ENCODE assay signal across 15 mouse cellular contexts in genomic region chr8:44343401-44343800, GRCm38 (mm10).
"Had no signal": no experiment of that assay in that cellular context is flagged by ENCODE, and none has a peak within 500 bp of the region (broad histone marks: within the 10 kb centered on the region; RNA-seq: fewer than 3 reads in every experiment).

No protein-coding gene starts in this region.

- H3K4me3 ChIP-seq: limb, embryonic 15.5 days; liver, embryonic 15.5 days; megakaryocyte, embryonic 14.5 days; midbrain, embryonic 15.5 days; neural tube, embryonic 13.5 days; stomach, embryonic 15.5 days had no signal

- H3K27ac ChIP-seq: limb, embryonic 15.5 days; liver, embryonic 15.5 days; midbrain, embryonic 15.5 days; neural tube, embryonic 13.5 days; stomach, embryonic 15.5 days had no signal

- H3K9ac ChIP-seq: limb, embryonic 15.5 days; liver, embryonic 15.5 days; midbrain, embryonic 15.5 days; neural tube, embryonic 13.5 days; stomach, embryonic 15.5 days had no signal

- H3K9me3 ChIP-seq: limb, embryonic 15.5 days; liver, embryonic 15.5 days; megakaryocyte, embryonic 14.5 days; midbrain, embryonic 15.5 days; neural tube, embryonic 13.5 days; stomach, embryonic 15.5 days had no signal

- DNase-seq: kidney, adult 2 months; kidney, postnatal 36 days; layer of hippocampus, postnatal 36 days; right cerebral cortex, postnatal 25 days; spleen, adult 18-20 months; thymus, postnatal 25 days had no signal

- ATAC-seq: intestine, postnatal 0 days; midbrain, embryonic 15.5 days had no signal

- H3K36me3 ChIP-seq: limb, embryonic 15.5 days; liver, embryonic 15.5 days; midbrain, embryonic 15.5 days; neural tube, embryonic 13.5 days; stomach, embryonic 15.5 days had no signal

- H3K4me2 ChIP-seq: limb, embryonic 15.5 days; liver, embryonic 11.5 days; liver, embryonic 15.5 days; midbrain, embryonic 11.5 days; midbrain, embryonic 15.5 days; neural tube, embryonic 13.5 days; stomach, embryonic 15.5 days had no signal

- H3K27me3 ChIP-seq: limb, embryonic 15.5 days; liver, embryonic 15.5 days; megakaryocyte, embryonic 14.5 days; midbrain, embryonic 15.5 days; neural tube, embryonic 13.5 days; stomach, embryonic 15.5 days had no signal

- H3K4me1 ChIP-seq: limb, embryonic 15.5 days; liver, embryonic 15.5 days; megakaryocyte, embryonic 14.5 days; midbrain, embryonic 15.5 days; neural tube, embryonic 13.5 days; stomach, embryonic 15.5 days had no signal
